Mouse (Mus musculus) embryonic facial prominence, embryonic 14.5 days (tissue): ENCODE data around the gene Zfp384. TPM values are rescaled to one million over a fixed set of nuclear protein-coding genes. Genes with fewer than 3 reads are reported as not detected.

ENCODE experiments used
- ATAC-seq: fragments of 200-750 bp; cut with Nextera tagmentation; 2 replicates; pipeline ENCODE4 v1.8.0; 2017; ENCODE audit warnings: low read depth, moderate number of reproducible peaks, moderate TSS enrichment
- DNase-seq: peaks from one replicate; pipeline ENCODE4 v3.0.0-alpha.2; 2015; ENCODE audit warnings: low spot score
- H3K27ac ChIP-seq: fragments of 300-500 bp; sonication (generic); replicated peaks from 2 replicates; pipeline ENCODE4 v1.5.1; 2014; ENCODE audit warnings: low read depth, mild to moderate bottlenecking, low read length, moderate library complexity
- H3K27me3 ChIP-seq: fragments of 300-500 bp; sonication (generic); replicated peaks from 2 replicates; pipeline ENCODE4 v1.6.1; 2014; ENCODE audit warnings: low read length; ENCODE audit not compliant: control insufficient read depth, insufficient read depth
- H3K36me3 ChIP-seq: fragments of 300-500 bp; sonication (generic); 2 replicates; pipeline ENCODE4 v1.6.1; 2014; ENCODE audit warnings: low read length, mixed read lengths; ENCODE audit not compliant: control insufficient read depth, insufficient read depth
- H3K4me1 ChIP-seq: fragments of 300-500 bp; sonication (generic); 2 replicates; pipeline ENCODE4 v1.6.1; 2014; ENCODE audit warnings: antibody characterized with exemption, low read length; ENCODE audit not compliant: control insufficient read depth, insufficient read depth
- H3K4me2 ChIP-seq: fragments of 300-500 bp; sonication (generic); 2 replicates; pipeline ENCODE4 v1.6.1; 2014; ENCODE audit warnings: low read depth, mild to moderate bottlenecking, low read length, moderate library complexity, mixed read lengths
- H3K4me3 ChIP-seq: fragments of 300-500 bp; sonication (generic); 2 replicates; pipeline ENCODE4 v1.5.1; 2014; ENCODE audit warnings: low read depth, mild to moderate bottlenecking, low read length
- H3K9ac ChIP-seq: fragments of 300-500 bp; sonication (generic); 2 replicates; pipeline ENCODE4 v1.6.1; 2014; ENCODE audit warnings: low read depth, mild to moderate bottlenecking, low read length, moderate library complexity, mixed read lengths
- H3K9me3 ChIP-seq: fragments of 300-500 bp; sonication (generic); 2 replicates; pipeline ENCODE4 v1.6.1; 2016; ENCODE audit warnings: low read length; ENCODE audit not compliant: control insufficient read depth
- WGBS: fragments of 180-500 bp; shearing (Covaris S2); extraction: QIAGEN DNeasy Blood & Tissue Kit; methylation state at CpG from one replicate; pipeline ENCODE4 v1.1.7; 2014; 5-methylcytosine and 5-hydroxymethylcytosine counted together
- polyA plus RNA-seq: library from polyadenylated mRNA; unstranded; fragments of >200 nt; fragmentation: Nextera tagmentation; extraction: Ambion mirVana; gene quantifications from 2 replicates; pipeline ENCODE4 v1.2.1, GENCODE M21; 2014

Zfp384 gene
- polyA plus RNA-seq, 1 experiment from 2014 or later, result 10.4 TPM

GRCm38 (mm10) chr6:124993365-124993764 lies 15.6 kb upstream of the Zfp384 start:
- H3K27ac ChIP-seq, result no peak overlapping the region
- 78% methylated on average over 9 of the region's 9 CpGs for WGBS
- no peak overlapping the region for H3K4me3 ChIP-seq
- H3K27me3 ChIP-seq, result peaks cover 50% of the 10 kb centered on the region
- peaks cover 4% of the 10 kb centered on the region for H3K4me1 ChIP-seq
- ATAC-seq, result no peak
- H3K9ac ChIP-seq, result no peak overlapping the region
- H3K9me3 ChIP-seq, result peaks cover 6% of the 10 kb centered on the region; the same call in 1 of the 2 replicates
- DNase-seq, result no peak
- H3K4me2 ChIP-seq, result no peak overlapping the region
- H3K36me3 ChIP-seq, result no peaks in the 10 kb centered on the region

GRCm38 (mm10) chr6:124993876-124994275 lies 15.1 kb upstream of the Zfp384 start:
- peaks cover 4% of the 10 kb centered on the region for H3K4me1 ChIP-seq
- H3K9ac ChIP-seq, result peak overlapping the region; percentile 41; the same call in 1 of the 2 replicates
- no peaks in the 10 kb centered on the region for H3K36me3 ChIP-seq
- peaks cover 6% of the 10 kb centered on the region; the same call in 1 of the 2 replicates for H3K9me3 ChIP-seq
- ATAC-seq, result peak; percentile 52; the same call in 1 of the 2 replicates
- no peak overlapping the region for H3K27ac ChIP-seq
- H3K4me3 ChIP-seq, result no peak overlapping the region
- WGBS, result 17% methylated on average over 11 of the region's 11 CpGs
- DNase-seq, result peak; percentile 59
- H3K4me2 ChIP-seq, result no peak overlapping the region
- peaks cover 56% of the 10 kb centered on the region for H3K27me3 ChIP-seq

- 79% methylated on average over 7 of the region's 7 CpGs for WGBS
Observed at GRCm38 (mm10) chr6:124995246-124995645, 13.7 kb upstream of the Zfp384 start.

GRCm38 (mm10) chr6:124995831-124996403 lies 13.0 kb upstream of the Zfp384 start:
- Histone ChIP-seq H3K27ac (no peak overlapping the region), H3K9me3 (no peaks in the 10 kb centered on the region), H3K4me3 (peak overlapping the region; percentile 68), H3K9ac (peak overlapping the region; percentile 75; the same call in 1 of the 2 replicates), H3K27me3 (peaks cover 75% of the 10 kb centered on the region), H3K4me1 (peaks cover 8% of the 10 kb centered on the region), H3K36me3 (no peaks in the 10 kb centered on the region), H3K4me2 (peak overlapping the region; percentile 99)
- 44% methylated on average over 8 of the region's 8 CpGs for WGBS
- DNase-seq, result no peak
- ATAC-seq, result no peak

More at GRCm38 (mm10) chr6:124995246-124995645, 13.7 kb upstream of the Zfp384 start:
- Histone ChIP-seq H3K4me1 (peaks cover 8% of the 10 kb centered on the region), H3K4me2 (no peak overlapping the region), H3K9ac (no peak overlapping the region), H3K9me3 (no peaks in the 10 kb centered on the region; the same call in 1 of the 2 replicates), H3K27me3 (peaks cover 68% of the 10 kb centered on the region), H3K27ac (no peak overlapping the region), H3K4me3 (no peak overlapping the region), H3K36me3 (no peaks in the 10 kb centered on the region)
- DNase-seq (no peak), ATAC-seq (no peak)

- Histone ChIP-seq H3K9ac (peak within 1 kb of the TSS; percentile 75), H3K36me3 (no peaks in the 10 kb centered on the region), H3K27me3 (peaks cover 82% of the 10 kb centered on the region), H3K4me3 (peak within 1 kb of the TSS; percentile 68), H3K9me3 (no peaks in the 10 kb centered on the region), H3K27ac (no peak within 1 kb of the TSS), H3K4me2 (peak within 1 kb of the TSS; percentile 99), H3K4me1 (peaks cover 8% of the 10 kb centered on the region)
- ATAC-seq (peak; percentile 88), DNase-seq (peak; percentile 80)
- WGBS, result 2% methylated on average over 32 of the region's 78 CpGs
Observed at GRCm38 (mm10) chr6:124996551-124997501, 12.1 kb upstream of the Zfp384 start, which contains the start of gene Pianp. Gene Pianp (plus strand): TSS chr6:124996694.

- peaks cover 82% of the 10 kb centered on the region for H3K27me3 ChIP-seq
- WGBS, result 9% methylated on average over 8 of the region's 8 CpGs
Observed at GRCm38 (mm10) chr6:124998066-124998465, 10.9 kb upstream of the Zfp384 start.

GRCm38 (mm10) chr6:124999091-124999490 lies 9.9 kb upstream of the Zfp384 start:
- Histone ChIP-seq H3K9me3 (no peaks in the 10 kb centered on the region), H3K36me3 (no peaks in the 10 kb centered on the region), H3K27ac (no peak overlapping the region), H3K9ac (no peak overlapping the region), H3K4me2 (no peak overlapping the region), H3K4me3 (no peak overlapping the region), H3K27me3 (peaks cover 72% of the 10 kb centered on the region), H3K4me1 (peaks cover 8% of the 10 kb centered on the region)
- 32% methylated on average over 14 of the region's 14 CpGs for WGBS
- DNase-seq (no peak), ATAC-seq (no peak)

More at GRCm38 (mm10) chr6:124998066-124998465, 10.9 kb upstream of the Zfp384 start:
- no peak for DNase-seq
- H3K36me3 ChIP-seq, result no peaks in the 10 kb centered on the region
- H3K4me3 ChIP-seq, result peak overlapping the region; percentile 68; the same call in 1 of the 2 replicates
- H3K27ac ChIP-seq, result no peak overlapping the region
- peak overlapping the region; percentile 99 for H3K4me2 ChIP-seq
- H3K9me3 ChIP-seq, result no peaks in the 10 kb centered on the region
- H3K9ac ChIP-seq, result peak overlapping the region; percentile 75; the same call in 1 of the 2 replicates
- no peak for ATAC-seq
- peaks cover 8% of the 10 kb centered on the region for H3K4me1 ChIP-seq

- Histone ChIP-seq H3K9me3 (no peaks in the 10 kb centered on the region), H3K4me2 (no peak overlapping the region), H3K27ac (no peak overlapping the region), H3K4me3 (no peak overlapping the region), H3K36me3 (no peaks in the 10 kb centered on the region), H3K4me1 (peaks cover 8% of the 10 kb centered on the region), H3K9ac (no peak overlapping the region), H3K27me3 (peaks cover 68% of the 10 kb centered on the region)
- no peak for ATAC-seq
- WGBS, result 35% methylated on average over 10 of the region's 10 CpGs
- DNase-seq, result no peak
Observed at GRCm38 (mm10) chr6:124999546-124999945, 9.4 kb upstream of the Zfp384 start.
